Mouse (Mus musculus) frontal cortex, adult 2 months (tissue): ENCODE data around the gene Trip11. TPM values are rescaled to one million over a fixed set of nuclear protein-coding genes. Genes with fewer than 3 reads are reported as not detected.
A peak's percentile ranks its signal among the peaks of the same experiment; 100 is the strongest.

ENCODE experiments used
- DNase-seq, 2 experiments: peaks; one replicate each; pipeline ENCODE4 v3.0.0; 2022; ENCODE audit warnings: low spot score in 1 of 2; ENCODE audit errors: extremely low spot score in 1 of 2
- polyA plus RNA-seq: library from polyadenylated mRNA; depleted of rRNA; stranded (reverse); fragments of >200 nt; gene quantifications from 2 replicates; pipeline ENCODE4 v1.2.3, GENCODE M21; 2012

Trip11 gene
- polyA plus RNA-seq, 1 experiment, result 12.5 TPM

DNA sequence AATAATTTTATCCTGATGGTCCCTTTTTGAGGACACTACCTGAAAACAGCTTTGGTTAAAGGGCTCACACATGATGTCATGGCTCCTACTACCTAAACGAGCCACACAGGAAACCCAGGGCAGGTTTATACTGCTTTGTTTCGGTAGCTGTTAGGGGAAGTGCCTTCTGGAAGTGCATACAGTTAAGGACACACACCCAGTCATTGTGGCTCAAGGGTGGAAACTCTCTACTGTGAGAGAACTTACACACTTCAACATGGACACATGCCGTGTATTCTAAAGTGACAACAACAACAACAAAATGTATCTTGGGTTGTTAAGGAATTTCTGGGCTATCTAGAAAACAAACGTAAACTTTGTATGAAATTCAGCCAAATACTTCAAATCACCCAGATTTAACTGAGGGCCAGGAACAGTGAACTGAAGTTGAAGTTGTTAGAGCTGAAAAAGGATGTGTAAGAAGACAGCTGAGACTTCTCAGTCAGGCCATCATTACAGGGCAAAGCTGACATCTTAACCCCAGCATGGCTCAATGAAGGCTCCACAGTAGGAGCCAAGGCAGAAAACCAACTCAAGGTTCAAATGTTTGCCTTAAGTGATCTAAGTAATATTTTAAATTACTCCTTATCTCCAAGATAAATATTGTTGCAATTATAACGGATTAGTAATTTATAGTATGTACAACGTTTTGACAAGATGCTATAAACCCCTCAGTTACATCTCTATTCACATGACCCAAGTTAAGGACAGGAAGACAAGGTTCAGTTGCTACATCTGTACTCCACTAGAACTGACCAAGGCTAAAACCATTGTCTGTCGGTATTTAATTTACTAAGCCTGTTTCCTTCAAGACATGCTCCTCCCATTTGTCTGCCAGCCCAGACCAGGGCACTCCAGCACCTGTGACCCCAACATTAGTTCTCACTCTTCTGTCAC lies 80.6 kb downstream of the Trip11 start:
- DNase-seq, result no peak

DNA sequence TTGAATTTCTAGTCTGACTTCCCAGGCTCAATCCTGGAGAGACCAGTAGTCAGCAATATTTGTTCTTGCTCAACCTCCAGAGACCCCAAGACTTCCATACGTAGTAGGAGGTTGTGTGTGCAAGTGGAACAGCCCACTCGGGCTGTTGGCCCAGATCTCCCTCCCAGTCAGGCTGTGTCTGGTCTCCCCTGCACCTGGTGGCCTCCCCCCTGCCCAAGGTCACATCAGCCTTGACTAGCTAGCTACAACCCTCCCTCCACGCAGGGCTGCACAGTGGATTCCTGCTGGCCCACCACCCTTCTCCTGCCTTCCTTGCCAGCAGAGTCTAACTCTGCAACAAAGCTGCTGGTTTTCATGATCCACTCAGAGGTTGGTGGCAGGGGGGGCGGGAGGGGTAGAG lies 81.8 kb downstream of the Trip11 start:
- DNase-seq, result no peak

DNA sequence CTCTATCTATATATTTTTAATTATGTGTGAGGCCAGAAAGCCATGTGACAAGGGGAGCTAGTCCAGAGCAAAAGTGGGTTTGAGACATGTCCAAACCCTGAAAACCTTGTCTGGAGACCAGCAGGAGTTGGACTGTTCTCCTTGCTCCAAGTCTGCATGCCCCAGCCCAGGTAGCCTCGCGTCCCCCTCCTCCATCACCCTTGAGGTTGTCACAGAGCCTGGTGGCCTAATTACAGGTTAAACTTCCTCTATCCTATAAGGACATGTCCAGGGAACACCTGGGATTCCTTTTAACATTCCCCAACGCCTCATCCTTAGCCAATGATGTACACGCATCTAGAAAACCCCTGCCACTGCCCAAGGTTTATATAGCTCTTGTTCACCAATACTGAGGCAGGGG lies 89.9 kb downstream of the Trip11 start:
- no peak for DNase-seq

DNA sequence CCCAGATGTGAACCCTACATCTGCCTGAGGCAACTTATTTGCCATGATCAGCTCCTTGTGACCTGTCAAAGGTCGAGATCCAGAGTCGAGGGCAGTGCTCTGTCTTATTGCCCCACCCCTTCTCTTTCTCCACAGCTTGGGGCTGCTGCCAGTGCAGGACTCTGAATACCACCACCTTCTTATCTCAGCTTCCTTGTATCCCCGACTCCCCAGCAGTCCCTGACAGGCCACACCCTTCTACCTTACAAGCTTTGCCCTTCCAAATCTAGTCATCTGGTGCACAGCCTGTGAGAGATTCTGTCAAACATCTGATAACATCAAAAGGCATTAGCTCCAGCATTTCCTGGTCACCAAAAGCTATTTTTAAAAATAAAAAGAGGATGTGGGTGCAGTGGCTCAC lies 91.5 kb downstream of the Trip11 start:
- no peak for DNase-seq

DNA sequence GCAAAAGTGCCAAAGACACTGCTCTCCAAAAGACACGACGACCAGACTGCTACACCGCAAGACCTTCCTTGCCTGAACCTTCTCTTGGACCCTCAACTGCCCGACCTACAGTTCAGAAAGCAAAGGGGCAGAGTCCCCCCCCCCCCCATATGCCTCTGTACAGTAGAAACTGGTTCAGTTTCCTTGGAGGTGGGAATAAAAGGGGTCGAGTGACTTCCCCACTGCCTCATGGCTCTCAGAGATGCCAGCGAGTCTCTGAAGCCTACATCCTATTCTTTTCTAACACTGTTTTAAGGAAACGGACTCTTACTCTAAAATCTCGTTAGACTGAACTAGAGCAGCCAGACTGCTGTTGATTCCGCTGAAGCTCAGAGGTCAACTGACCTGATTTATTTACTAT lies 93.5 kb downstream of the Trip11 start:
- no peak for DNase-seq

DNA sequence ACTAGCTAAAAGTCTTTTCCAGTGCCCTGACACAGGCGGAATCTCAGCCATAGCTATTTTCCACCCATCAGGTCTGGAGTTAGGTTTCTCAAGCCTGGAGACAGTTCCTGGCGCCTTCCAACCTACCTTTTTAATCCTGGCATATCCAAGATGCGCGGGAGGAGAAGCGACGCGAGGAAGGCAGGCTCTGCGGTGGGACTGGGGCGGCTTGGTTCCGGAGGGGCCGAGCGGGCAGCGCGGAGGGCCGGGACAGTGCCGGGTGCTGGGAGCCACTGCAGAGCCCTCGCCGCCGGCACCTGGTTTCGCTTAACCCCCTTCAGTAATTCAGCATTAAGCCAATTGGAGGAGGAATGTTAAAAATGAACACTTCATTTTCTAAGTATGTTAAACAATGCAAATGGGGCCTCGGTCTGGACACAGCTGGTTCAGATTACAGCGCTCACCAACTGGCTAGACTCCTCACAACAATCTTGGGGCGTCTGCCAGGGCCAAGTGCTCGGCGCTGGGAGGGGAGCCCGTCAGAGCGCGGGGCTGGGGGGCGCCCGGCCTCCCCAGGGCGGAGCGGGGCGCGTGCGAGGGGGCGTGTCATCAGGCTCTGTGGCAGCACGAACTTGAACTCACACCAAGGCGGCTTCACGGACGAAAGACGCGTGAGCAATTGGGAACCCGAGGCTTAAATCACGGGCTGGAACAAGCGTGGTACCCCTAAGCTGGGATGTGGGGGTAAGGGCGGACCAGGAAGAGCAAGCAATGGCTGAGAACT lies 94.3 kb downstream of the Trip11 start, which contains the start of gene Fbln5:
TSS of gene Fbln5 (minus strand) at position 448 of the 763 bp plus-strand sequence.
- DNase-seq, result peak in 1 of 2 experiments; percentile 26

DNA sequence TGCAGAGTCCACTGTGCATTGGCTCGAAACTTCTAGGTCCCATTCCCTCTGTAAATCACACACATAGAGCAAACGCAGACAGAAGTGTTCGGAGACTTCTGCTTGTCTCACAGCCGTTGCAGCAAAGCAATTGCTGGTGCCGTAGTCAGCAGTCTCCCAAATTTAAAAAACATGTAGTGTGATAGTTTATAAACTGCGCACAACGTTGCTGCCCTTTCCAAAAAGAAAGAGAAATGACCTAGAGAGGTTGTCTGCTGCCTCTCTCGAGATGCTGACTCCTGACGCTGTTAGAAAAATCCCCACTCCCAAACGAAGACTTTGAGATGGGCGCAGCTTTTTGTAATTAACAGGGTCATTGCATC lies 94.8 kb downstream of the Trip11 start:
- DNase-seq, result no peak

DNA sequence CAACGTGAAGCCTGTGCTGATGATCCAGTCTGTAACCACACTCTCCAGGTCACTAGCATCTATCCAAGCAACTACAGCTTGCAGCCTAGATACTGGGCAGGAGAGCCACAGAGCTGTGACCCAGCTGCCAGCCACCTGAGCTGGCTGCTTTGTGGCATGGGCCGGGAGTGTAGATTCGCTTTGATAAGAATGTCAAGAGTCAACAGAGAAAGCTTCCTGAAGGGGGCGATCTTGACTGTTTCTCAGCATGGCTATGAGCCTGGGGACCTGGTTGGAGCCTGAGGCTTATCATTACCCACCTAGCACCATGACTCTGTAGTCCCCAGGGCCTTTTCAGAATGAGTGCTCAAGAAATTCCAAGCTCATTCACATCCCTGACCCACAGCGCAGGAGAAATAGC lies 96.3 kb downstream of the Trip11 start:
- no peak for DNase-seq

DNA sequence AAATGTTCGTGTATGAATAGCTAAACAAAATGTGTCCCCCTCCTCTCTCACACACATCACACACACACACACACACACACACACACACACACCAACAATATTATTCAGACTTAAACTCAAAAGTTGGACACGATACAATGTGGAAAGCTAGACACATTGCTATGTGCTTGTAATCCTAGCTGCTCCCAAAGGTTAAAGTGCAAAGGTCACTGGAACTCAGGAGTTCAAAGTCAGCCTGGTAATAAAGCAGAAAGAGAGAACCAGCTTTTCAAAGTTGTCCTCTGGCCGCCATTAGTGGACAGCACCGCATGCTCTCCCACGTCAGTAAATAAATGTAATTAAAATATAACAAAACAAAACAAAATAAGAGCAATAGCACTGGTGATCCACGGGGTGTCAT lies 97.3 kb downstream of the Trip11 start:
- DNase-seq, result no peak

DNA sequence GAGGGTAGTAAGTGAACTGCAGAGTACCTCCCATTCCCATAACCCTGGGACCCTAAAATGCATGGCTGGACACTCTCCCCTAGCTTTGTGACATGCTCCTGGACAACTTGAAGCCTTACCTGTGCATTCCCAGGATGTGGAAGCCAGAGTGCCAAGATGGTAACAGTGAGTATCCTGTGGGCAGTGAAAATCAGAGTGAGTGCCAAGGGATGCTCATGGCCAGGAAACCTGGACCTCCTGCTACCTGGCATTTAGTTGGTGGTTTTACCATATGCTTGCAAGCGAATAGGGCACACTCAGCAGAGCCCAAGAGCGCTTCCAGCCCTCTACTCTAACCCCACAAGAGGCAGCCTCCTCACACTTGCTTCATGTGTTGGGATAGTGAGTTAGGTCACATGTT lies 98.6 kb downstream of the Trip11 start:
- DNase-seq, result no peak

DNA sequence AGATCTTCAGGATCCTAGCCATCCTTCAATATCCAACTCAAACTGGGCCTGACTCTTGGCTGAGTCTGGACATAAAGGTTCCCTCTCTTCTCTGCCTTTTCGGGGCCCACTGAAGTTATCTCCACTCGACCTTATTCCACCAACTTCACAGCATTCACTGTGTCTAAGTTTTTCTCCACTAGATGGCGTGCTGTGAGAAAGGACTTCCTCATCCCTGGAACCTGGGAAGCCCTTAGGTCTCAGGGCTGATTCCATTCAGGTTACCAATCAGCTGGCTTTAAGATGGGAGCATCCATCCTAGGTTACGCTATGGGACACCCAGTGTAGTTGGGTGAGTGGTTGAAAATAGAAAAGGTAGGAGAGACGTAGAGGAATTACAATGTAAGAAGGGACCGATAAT lies 101.9 kb downstream of the Trip11 start:
- DNase-seq, result peak in 1 of 2 experiments; percentile 57

DNA sequence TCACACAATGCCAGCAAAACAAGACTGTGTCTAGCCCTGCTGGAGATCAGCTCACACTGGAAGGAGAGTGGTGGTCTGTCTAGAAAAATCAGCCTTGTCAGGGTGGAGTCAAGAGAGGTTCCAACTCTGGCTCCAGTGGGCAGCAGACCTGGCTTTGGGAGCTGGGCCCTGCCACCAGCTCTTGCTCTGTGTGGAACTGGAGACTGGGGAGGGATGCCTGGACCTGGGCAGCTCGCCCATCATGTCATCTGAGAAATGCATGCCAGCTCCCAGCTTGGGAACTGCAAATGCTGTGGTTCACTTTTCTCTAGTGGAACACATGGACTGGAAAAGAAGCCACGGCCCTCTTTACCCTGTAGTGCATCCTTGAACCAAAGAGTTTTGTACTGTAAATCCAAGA lies 102.6 kb downstream of the Trip11 start:
- no peak for DNase-seq

DNA sequence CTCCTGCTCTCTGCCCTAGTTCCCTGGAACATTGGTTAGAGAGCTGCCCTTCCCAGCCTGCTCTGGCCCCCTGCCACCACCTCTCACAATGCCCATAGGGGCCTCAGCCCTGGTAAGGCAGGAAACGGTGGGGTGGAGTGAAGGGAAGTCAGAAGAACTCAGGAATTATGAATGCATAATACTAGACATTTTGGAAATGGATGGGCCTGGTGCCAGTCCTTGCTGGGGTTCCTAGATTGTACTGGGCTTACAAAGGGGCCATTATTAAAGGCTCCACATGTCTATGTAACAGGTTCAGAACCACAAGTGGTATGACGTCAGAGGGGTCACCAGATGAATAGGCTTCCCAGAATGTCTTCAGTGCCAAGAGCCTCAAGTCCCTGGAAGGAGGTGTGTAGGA lies 105.7 kb downstream of the Trip11 start:
- no peak for DNase-seq

DNA sequence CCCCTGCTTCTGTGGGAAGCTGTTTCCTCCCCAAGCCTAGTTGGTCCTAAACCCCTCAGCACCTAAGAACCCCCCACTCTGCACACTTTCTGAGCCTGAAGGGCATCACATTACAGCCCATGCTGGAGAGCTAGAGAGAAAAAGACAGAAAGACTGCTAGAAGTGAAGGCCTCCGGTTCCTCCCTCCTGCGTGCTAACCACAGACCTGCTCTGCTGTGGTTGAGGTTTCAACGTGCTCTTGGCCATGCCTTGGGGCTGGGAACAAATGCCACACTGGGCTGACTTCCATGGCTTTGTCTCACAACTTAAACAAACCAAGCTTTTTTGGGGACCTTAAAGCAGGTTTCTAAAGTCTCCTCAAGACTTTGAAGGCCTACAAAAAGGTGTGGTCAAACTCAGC lies 110.6 kb downstream of the Trip11 start:
- DNase-seq, result no peak

DNA sequence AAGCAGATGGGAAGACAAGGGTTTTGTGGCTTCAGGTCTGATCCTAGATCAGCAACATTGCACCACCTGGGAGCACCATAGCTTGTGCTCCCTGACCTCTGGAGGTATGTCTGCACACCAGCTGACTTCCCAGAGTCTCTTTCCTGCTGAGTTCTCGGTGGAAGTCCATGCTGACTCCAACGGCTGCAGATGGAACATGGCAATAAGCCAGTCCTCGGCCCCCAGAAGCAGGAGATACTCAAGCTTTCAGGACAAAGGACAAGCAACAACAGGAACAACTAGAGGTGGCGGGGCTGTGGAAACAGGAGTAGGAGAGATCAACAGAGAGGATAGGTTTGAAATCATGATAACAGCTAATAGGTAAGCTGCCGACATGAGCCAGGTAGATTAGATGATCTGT lies 111.3 kb downstream of the Trip11 start:
- no peak for DNase-seq

DNA sequence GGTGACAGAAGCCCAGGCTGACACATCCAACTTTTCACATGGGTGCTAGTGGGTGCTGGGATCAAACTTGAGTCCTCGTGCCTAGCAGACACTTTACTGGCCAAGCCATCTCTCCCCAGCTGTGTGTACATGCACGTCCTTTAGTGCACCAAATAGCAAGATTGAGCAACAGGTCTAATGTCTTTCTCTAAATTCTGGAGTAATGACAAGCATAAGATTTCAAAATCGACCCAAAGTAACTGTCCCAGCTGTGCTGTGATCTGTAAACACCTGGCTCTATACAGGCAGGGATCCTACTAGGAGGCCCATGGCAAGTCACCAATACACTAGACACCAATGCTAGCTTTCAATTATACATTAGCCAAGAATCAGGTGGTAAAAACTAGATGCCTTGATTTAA lies 112.0 kb downstream of the Trip11 start:
- no peak for DNase-seq

DNA sequence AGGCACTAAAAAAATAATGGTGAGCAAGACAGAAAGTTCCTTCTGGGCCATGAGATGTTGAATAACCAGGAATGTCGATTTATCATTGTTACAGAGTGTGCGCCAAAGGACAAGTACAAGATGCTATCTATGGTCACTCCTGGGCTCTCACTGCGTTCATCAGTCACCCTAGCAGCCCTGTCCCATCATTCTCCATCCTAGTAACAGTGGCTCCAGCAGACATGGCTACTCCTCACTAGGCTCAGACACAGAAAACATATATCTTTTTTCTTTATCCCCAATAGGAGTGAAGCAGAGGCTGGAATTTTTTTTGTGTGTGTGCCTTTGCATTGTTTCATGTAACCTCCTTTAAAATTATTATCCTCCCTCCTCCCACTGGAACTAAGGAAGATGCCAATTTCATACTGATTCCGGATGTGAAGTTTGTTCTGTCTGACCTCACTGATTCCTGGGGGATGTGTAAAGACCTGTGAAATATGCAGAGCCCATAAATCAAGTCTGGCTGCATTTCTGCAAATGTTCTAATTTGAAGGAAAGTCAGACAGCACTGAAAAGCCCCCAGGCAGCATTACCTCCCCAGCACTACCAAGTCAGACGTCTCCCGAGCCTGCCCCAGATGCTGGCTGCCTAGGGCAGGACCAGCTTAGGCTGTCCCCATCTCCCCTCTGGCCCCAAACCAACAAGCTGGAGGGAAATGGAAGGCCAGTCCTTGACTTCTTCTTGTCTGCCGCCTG lies 114.7 kb downstream of the Trip11 start:
- no peak for DNase-seq

DNA sequence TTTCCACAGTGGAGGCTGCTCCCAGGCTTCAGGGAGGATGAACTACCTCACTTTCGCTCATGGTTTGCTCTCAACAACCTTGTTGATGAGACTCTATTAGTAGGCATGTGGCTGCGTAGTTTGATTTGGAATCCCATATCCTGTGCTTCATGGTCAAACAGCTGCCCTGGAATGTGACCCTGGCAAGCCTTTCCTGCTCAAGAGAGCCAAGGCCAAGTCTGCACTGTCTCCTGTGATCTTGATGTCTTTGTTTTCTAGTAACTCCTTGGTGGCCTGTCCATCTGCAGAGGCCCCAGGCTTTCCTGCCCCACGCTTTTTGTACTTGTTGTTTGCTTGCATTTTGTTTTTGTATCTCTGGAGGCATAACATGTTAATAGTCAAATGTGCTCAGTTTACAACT lies 118.6 kb downstream of the Trip11 start:
- no peak for DNase-seq

DNA sequence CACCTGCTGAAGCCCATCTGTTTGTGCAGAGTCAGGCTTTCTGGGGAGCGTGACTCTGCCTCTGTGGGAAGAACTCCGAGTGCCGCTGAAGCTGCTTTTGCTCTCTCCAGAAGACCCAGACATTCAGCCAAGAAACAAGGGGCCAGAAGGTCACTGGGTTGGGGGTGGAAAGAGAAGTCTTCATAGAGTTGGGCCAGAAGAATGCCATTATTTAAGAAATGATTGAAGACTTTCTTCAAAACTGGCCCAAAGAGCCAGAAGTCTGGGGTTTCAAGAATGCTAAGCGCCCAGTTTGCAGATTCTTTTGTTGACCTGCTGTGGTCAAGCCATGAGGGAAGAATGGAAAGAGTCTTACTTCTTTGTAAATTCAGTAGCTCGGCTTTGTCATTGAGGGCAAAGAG lies 119.8 kb downstream of the Trip11 start:
- DNase-seq, result no peak

DNA sequence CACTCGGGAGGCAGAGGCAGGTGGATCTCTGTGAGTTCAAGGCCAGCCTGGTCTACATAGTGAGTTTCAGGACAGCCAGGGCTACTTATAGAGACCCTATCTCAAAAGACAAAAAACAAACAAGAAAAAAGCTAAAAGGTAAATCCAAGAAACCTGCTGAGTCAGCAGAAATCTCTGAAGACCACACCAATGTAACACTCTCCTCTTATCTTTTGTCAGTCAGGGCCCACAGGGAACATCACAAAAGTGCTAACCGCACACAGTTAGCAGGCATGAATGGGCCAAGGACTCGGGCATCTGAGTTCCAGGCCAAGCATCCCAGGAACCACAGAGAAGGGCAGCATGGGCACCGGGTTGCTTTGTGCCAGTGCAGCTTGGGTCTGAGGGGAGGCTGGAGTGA lies 120.4 kb downstream of the Trip11 start:
- no peak for DNase-seq

DNA sequence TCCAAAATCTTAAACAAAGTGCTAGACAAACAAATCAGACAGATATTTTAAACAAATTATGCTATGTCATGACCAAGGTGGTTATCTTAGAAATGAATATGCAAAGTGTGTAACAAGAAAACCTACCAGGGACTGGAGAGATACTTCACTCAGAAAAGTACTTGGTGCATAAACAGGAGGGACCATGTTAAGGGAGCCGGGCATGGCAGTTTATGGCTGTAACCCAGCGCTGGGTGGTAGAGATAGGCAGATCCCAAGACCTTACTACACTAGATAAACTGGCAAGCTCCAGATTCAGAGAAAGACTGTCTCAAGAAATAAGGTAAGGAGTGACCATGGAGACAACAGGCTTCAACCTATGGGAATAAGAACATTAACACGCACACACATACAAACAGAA lies 123.3 kb downstream of the Trip11 start:
- no peak for DNase-seq
